Mouse (Mus musculus): ENCODE measurements around the gene Klf12.
"Not testable (repeated sequence)": the region's sequence is repeated elsewhere in the genome, so short reads cannot be mapped to it uniquely, and the experiment has no call there.

Klf12 gene

GRCm38 (mm10) chr14:99885128-99885527, 399.4 kb downstream of the Klf12 start:
- DNase-seq (ENCODE audit: low spot score): no peak

GRCm38 (mm10) chr14:99876791-99877578, 407.5 kb downstream of the Klf12 start:
- no peak for DNase-seq (ENCODE audit: low spot score)

- no peak for DNase-seq (ENCODE audit: low spot score)
Measured at GRCm38 (mm10) chr14:99873725-99874124, 410.8 kb downstream of the Klf12 start.

- no peak for DNase-seq (ENCODE audit: low spot score)
Measured at GRCm38 (mm10) chr14:99856158-99857011, 428.1 kb downstream of the Klf12 start.

- DNase-seq (ENCODE audit: low spot score): not testable (repeated sequence)
Measured at GRCm38 (mm10) chr14:99854467-99854807, 430.0 kb downstream of the Klf12 start.

- DNase-seq (ENCODE audit: low spot score): not testable (repeated sequence)
Measured at GRCm38 (mm10) chr14:99853769-99854466, 430.6 kb downstream of the Klf12 start.

GRCm38 (mm10) chr14:99850350-99850749, 434.1 kb downstream of the Klf12 start:
- DNase-seq (ENCODE audit: low spot score): no peak

- no peak for DNase-seq (ENCODE audit: low spot score)
Measured at GRCm38 (mm10) chr14:99847502-99847901, 437.0 kb downstream of the Klf12 start.

GRCm38 (mm10) chr14:99826713-99827112, 457.8 kb downstream of the Klf12 start:
- DNase-seq (ENCODE audit: low spot score): no peak
